Mouse (Mus musculus): ENCODE measurements at regions not wholly inside any gene's neighbourhood (a gene's known extent, or its start where the extent isn't known, plus 50 kb on each side); places are given as distances from the start of the nearest gene placed in this dataset.

- no peak overlapping the region for H3K4me3 ChIP-seq (ENCODE audit: low read depth, low read length)
- no peak overlapping the region for H3K4me2 ChIP-seq (ENCODE audit: low read depth)
- H3K36me3 ChIP-seq (ENCODE audit: control insufficient read depth, insufficient read depth, low read length), result no peaks in the 10 kb centered on the region
- no peaks in the 10 kb centered on the region for H3K27me3 ChIP-seq (ENCODE audit: control insufficient read depth, insufficient read depth, low read length)
- H3K4me1 ChIP-seq (ENCODE audit: control insufficient read depth, insufficient read depth, low read length), result no peaks in the 10 kb centered on the region
- H3K9ac ChIP-seq (ENCODE audit: low read length), result no peak overlapping the region
- DNase-seq (ENCODE audit: low spot score) (no peak), ATAC-seq (ENCODE audit: insufficient read depth, low FRiP score, low TSS enrichment) (0 out of 2 replicates have a peak, but pooled peaks have one; percentile 46)
- H3K9me3 ChIP-seq (ENCODE audit: control insufficient read depth, low read length), result no peaks in the 10 kb centered on the region
- no peak overlapping the region for H3K27ac ChIP-seq (ENCODE audit: low read depth, low read length)
- WGBS, result 73% methylated on average over 8 of the region's 8 CpGs
These were observed 264.4 kb downstream of the Lmbrd1 start for GRCm38 (mm10) chr1:24942757-24943296.

- ATAC-seq (ENCODE audit: insufficient read depth, low FRiP score, low TSS enrichment) (peak; percentile 45; the same call in 1 of the 2 replicates), DNase-seq (ENCODE audit: low spot score) (no peak)
- no peaks in the 10 kb centered on the region for H3K9me3 ChIP-seq (ENCODE audit: control insufficient read depth, low read length)
These were observed 265.0 kb downstream of the Lmbrd1 start for GRCm38 (mm10) chr1:24943451-24943850.

GRCm38 (mm10) chr1:24972681-24973080 lies 294.3 kb downstream of the Lmbrd1 start:
- WGBS, result 83% methylated on average over 2 of the region's 2 CpGs
- no peaks in the 10 kb centered on the region for H3K4me1 ChIP-seq (ENCODE audit: control insufficient read depth, insufficient read depth, low read length)
- no peak for ATAC-seq (ENCODE audit: insufficient read depth, low FRiP score, low TSS enrichment)

More at GRCm38 (mm10) chr1:24943451-24943850, 265.0 kb downstream of the Lmbrd1 start:
- Histone ChIP-seq H3K4me2 (ENCODE audit: low read depth) (no peak overlapping the region), H3K9ac (ENCODE audit: low read length) (no peak overlapping the region), H3K27me3 (ENCODE audit: control insufficient read depth, insufficient read depth, low read length) (no peaks in the 10 kb centered on the region), H3K36me3 (ENCODE audit: control insufficient read depth, insufficient read depth, low read length) (no peaks in the 10 kb centered on the region), H3K4me3 (ENCODE audit: low read depth, low read length) (no peak overlapping the region), H3K27ac (ENCODE audit: low read depth, low read length) (no peak overlapping the region), H3K4me1 (ENCODE audit: control insufficient read depth, insufficient read depth, low read length) (no peaks in the 10 kb centered on the region)
- 26% methylated on average over 2 of the region's 2 CpGs for WGBS

GRCm38 (mm10) chr1:25008456-25009169 lies 330.2 kb downstream of the Lmbrd1 start:
- H3K9ac ChIP-seq (ENCODE audit: low read length), result no peak overlapping the region
- no peaks in the 10 kb centered on the region for H3K27me3 ChIP-seq (ENCODE audit: control insufficient read depth, insufficient read depth, low read length)
- no peaks in the 10 kb centered on the region for H3K4me1 ChIP-seq (ENCODE audit: control insufficient read depth, insufficient read depth, low read length)
- no peak overlapping the region for H3K4me2 ChIP-seq (ENCODE audit: low read depth)
- 83% methylated on average over 8 of the region's 8 CpGs for WGBS
- H3K9me3 ChIP-seq (ENCODE audit: control insufficient read depth, low read length), result no peaks in the 10 kb centered on the region
- H3K36me3 ChIP-seq (ENCODE audit: control insufficient read depth, insufficient read depth, low read length), result no peaks in the 10 kb centered on the region
- DNase-seq (ENCODE audit: low spot score) (no peak), ATAC-seq (ENCODE audit: insufficient read depth, low FRiP score, low TSS enrichment) (no peak)
- no peak overlapping the region for H3K27ac ChIP-seq (ENCODE audit: low read depth, low read length)
- no peak overlapping the region for H3K4me3 ChIP-seq (ENCODE audit: low read depth, low read length)

More at GRCm38 (mm10) chr1:24972681-24973080, 294.3 kb downstream of the Lmbrd1 start:
- no peak overlapping the region for H3K4me2 ChIP-seq (ENCODE audit: low read depth)
- H3K27ac ChIP-seq (ENCODE audit: low read depth, low read length), result no peak overlapping the region
- DNase-seq (ENCODE audit: low spot score), result no peak
- H3K9me3 ChIP-seq (ENCODE audit: control insufficient read depth, low read length), result no peaks in the 10 kb centered on the region
- no peak overlapping the region for H3K4me3 ChIP-seq (ENCODE audit: low read depth, low read length)
- no peaks in the 10 kb centered on the region for H3K36me3 ChIP-seq (ENCODE audit: control insufficient read depth, insufficient read depth, low read length)
- no peaks in the 10 kb centered on the region for H3K27me3 ChIP-seq (ENCODE audit: control insufficient read depth, insufficient read depth, low read length)
- no peak overlapping the region for H3K9ac ChIP-seq (ENCODE audit: low read length)

DNA sequence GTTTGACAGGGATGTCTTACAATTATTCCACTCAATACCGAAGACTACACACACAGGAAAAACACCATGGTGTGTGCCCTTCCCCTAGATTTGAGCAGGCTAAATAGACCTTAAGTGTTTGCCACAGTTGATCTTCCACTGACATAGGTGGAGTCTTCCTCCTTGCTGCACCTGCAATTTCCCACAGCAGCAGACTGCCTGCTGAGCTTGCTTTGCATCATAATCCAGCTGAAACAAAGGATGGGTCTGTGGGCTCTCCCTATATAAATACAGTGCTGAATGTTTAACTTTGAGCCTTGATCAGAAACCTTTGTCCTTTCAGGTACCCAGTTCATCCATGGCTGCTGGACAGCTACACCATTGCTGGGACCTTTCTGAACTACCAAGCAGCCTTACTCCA lies 334.3 kb downstream of the Lmbrd1 start:
- no peak overlapping the region for H3K4me3 ChIP-seq (ENCODE audit: low read depth, low read length)
- H3K27me3 ChIP-seq (ENCODE audit: control insufficient read depth, insufficient read depth, low read length), result no peaks in the 10 kb centered on the region
- H3K27ac ChIP-seq (ENCODE audit: low read depth, low read length), result no peak overlapping the region
- WGBS, result 95% methylated on average over 1 of the region's 1 CpGs
- H3K4me1 ChIP-seq (ENCODE audit: control insufficient read depth, insufficient read depth, low read length), result no peaks in the 10 kb centered on the region
- DNase-seq (ENCODE audit: low spot score) (no peak), ATAC-seq (ENCODE audit: insufficient read depth, low FRiP score, low TSS enrichment) (no peak)
- H3K4me2 ChIP-seq (ENCODE audit: low read depth), result no peak overlapping the region
- H3K9ac ChIP-seq (ENCODE audit: low read length), result no peak overlapping the region
- H3K36me3 ChIP-seq (ENCODE audit: control insufficient read depth, insufficient read depth, low read length), result no peaks in the 10 kb centered on the region
- H3K9me3 ChIP-seq (ENCODE audit: control insufficient read depth, low read length), result no peaks in the 10 kb centered on the region
